Mouse (Mus musculus) ES-E14 (cell line): ENCODE measurements around the gene Calm2. TPM values are rescaled to one million over a fixed set of nuclear protein-coding genes. Genes with fewer than 3 reads are reported as not detected.
A peak's percentile ranks its signal among the peaks of the same experiment; 100 is the strongest.

Experiments
- DNase-seq: peaks from one replicate; pipeline ENCODE4 v3.0.0-alpha.2; 2013; ENCODE audit warnings: low read depth, low spot score
- H3K27ac ChIP-seq: 2 replicates; pipeline ENCODE4 v1.5.1; 2012; ENCODE audit warnings: low read depth, mild to moderate bottlenecking, low read length, moderate library complexity, mixed read lengths; ENCODE audit not compliant: poor library complexity, insufficient read depth, severe bottlenecking
- H3K36me3 ChIP-seq: 2 replicates; pipeline ENCODE4 v1.6.1; 2012; ENCODE audit warnings: mild to moderate bottlenecking, low read length, moderate library complexity, mixed read lengths; ENCODE audit not compliant: control insufficient read depth, poor library complexity, insufficient read depth, severe bottlenecking
- H3K4me1 ChIP-seq, 2 experiments: fragments of 150-350 bp in 1 of 2; sonication (generic) in 1 of 2; 2 replicates each; pipeline ENCODE4 v1.6.1; 2012; ENCODE audit warnings: low read length in 2 of 2, mild to moderate bottlenecking in 1 of 2, mixed read lengths in 1 of 2; ENCODE audit not compliant: control insufficient read depth in 2 of 2, insufficient read depth in 2 of 2, poor library complexity in 1 of 2
- H3K4me3 ChIP-seq, 2 experiments: fragments of 150-350 bp in 1 of 2; sonication (generic) in 1 of 2; 2 replicates each; pipeline ENCODE4 v1.5.1; 2012; ENCODE audit warnings: low read length in 2 of 2, low read depth in 1 of 2, mild to moderate bottlenecking in 1 of 2, mixed read lengths in 1 of 2; ENCODE audit not compliant: insufficient read depth in 1 of 2, poor library complexity in 1 of 2, severe bottlenecking in 1 of 2
- H3K9ac ChIP-seq: 2 replicates; pipeline ENCODE4 v1.6.1; 2012; ENCODE audit warnings: low read depth, mild to moderate bottlenecking, low read length, mixed read lengths; ENCODE audit not compliant: poor library complexity, insufficient read depth, severe bottlenecking
- H3K9me3 ChIP-seq: fragments of 150-350 bp; sonication (generic); 2 replicates; pipeline ENCODE4 v1.6.1; 2012; ENCODE audit warnings: low read depth, mild to moderate bottlenecking, low read length; ENCODE audit not compliant: control insufficient read depth, insufficient read depth
- CHD2 ChIP-seq: IDR thresholded peaks from 2 replicates; pipeline ENCODE4 v1.6.1; 2014; ENCODE audit warnings: mild to moderate bottlenecking, low read depth, low read length, inconsistent platforms
- HCFC1 ChIP-seq: IDR thresholded peaks from 2 replicates; pipeline ENCODE4 v1.6.1; 2012; ENCODE audit warnings: low read length, inconsistent platforms, borderline replicate concordance; ENCODE audit not compliant: insufficient read depth
- MAFK ChIP-seq: IDR thresholded peaks from 2 replicates; pipeline ENCODE4 v1.6.1; 2014; ENCODE audit warnings: mild to moderate bottlenecking, low read depth, low read length, inconsistent platforms; ENCODE audit not compliant: insufficient read depth
- ZC3H11A ChIP-seq: IDR thresholded peaks from 2 replicates; pipeline ENCODE4 v1.6.1; 2012; ENCODE audit warnings: low read depth, mild to moderate bottlenecking, inconsistent platforms, low read length, borderline replicate concordance
- ZNF384 ChIP-seq: IDR thresholded peaks from 2 replicates; pipeline ENCODE4 v1.6.1; 2012; ENCODE audit warnings: low read depth, low read length, inconsistent platforms
- in situ Hi-C, 2 experiments: fragments of 600-800 bp; cut with MboI; formaldehyde crosslinking; loops; one replicate each; pipeline ENCODE4 v1.15.1; 2025; ENCODE audit warnings: low sequenced_read_pairs in 2 of 2, inconsistent platforms in 1 of 2; ENCODE audit not compliant: unreplicated experiment in 2 of 2
- total RNA-seq: library from RNA; depleted of rRNA; stranded (reverse); fragments of 300-350 nt; gene quantifications from 2 replicates; pipeline ENCODE4 v1.2.3, GENCODE M21; 2012; rRNA removed

The Calm2 gene
- total RNA-seq = 208 and 358 TPM in 2 replicates

- Histone ChIP-seq H3K9ac (peak within 1 kb of the TSS; percentile 97), H3K4me3 (peak within 1 kb of the TSS; percentile 93 to 96), H3K4me1 (peaks cover 0 to 2% of the 10 kb centered on the region in 2 experiments; a peak in 3 of 4 replicates), H3K36me3 (peaks cover 2% of the 10 kb centered on the region), H3K9me3 (no peaks in the 10 kb centered on the region), H3K27ac (peak within 1 kb of the TSS; percentile 94)
- in situ Hi-C loops = no loop called here
- DNase-seq = peak; percentile 96
- TF ChIP-seq HCFC1 (peak; percentile 64; the same call in 1 of the 2 replicates), MAFK (no peak), CHD2 (peak; percentile 34; the same call in 1 of the 2 replicates), ZC3H11A (no peak), ZNF384 (no peak)
Observed at GRCm38 (mm10) chr17:87446767-87447611, at the start of gene Calm2. Calm2 (minus strand) TSS chr17:87446935.

- Histone ChIP-seq H3K4me1 (peaks cover 0 to 10% of the 10 kb centered on the region in 2 experiments; a peak in 1 of 4 replicates), H3K9me3 (peaks cover 3% of the 10 kb centered on the region; the same call in 1 of the 2 replicates), H3K27ac (no peak overlapping the region), H3K9ac (no peak overlapping the region), H3K36me3 (0 out of 2 replicates have a peak, but pooled peaks cover 2% of the 10 kb centered on the region), H3K4me3 (no peak overlapping the region)
- TF ChIP-seq MAFK (no peak), ZC3H11A (no peak), ZNF384 (no peak), HCFC1 (no peak), CHD2 (no peak)
- in situ Hi-C loops = no loop called here
- DNase-seq = no peak
Observed at GRCm38 (mm10) chr17:87495504-87495903, 48.8 kb upstream of the Calm2 start.

- Histone ChIP-seq H3K4me1 (peaks cover 0 to 12% of the 10 kb centered on the region in 2 experiments; a peak in 1 of 4 replicates), H3K4me3 (no peak overlapping the region), H3K27ac (no peak overlapping the region), H3K36me3 (0 out of 2 replicates have a peak, but pooled peaks cover 2% of the 10 kb centered on the region), H3K9me3 (peaks cover 3% of the 10 kb centered on the region; the same call in 1 of the 2 replicates), H3K9ac (no peak overlapping the region)
- TF ChIP-seq MAFK (no peak), ZC3H11A (no peak), CHD2 (no peak), HCFC1 (no peak), ZNF384 (no peak)
- DNase-seq = no peak
- in situ Hi-C loops = no loop called here
Observed at GRCm38 (mm10) chr17:87494310-87494709, 47.6 kb upstream of the Calm2 start.

GRCm38 (mm10) chr17:87492286-87492685, 45.6 kb upstream of the Calm2 start:
- peaks cover 3% of the 10 kb centered on the region; the same call in 1 of the 2 replicates for H3K9me3 ChIP-seq
- H3K9ac ChIP-seq = no peak overlapping the region
- DNase-seq = no peak
- TF ChIP-seq CHD2 = no peak
- no peak for TF ChIP-seq ZNF384
- TF ChIP-seq ZC3H11A = no peak
- TF ChIP-seq HCFC1 = no peak
- TF ChIP-seq MAFK = no peak
- no peak overlapping the region for H3K4me3 ChIP-seq
- H3K27ac ChIP-seq = no peak overlapping the region
- 0 out of 2 replicates have a peak, but pooled peaks cover 2% of the 10 kb centered on the region for H3K36me3 ChIP-seq
- in situ Hi-C loops = no loop called here
- H3K4me1 ChIP-seq = peaks cover 0 to 12% of the 10 kb centered on the region in 2 experiments; a peak in 1 of 4 replicates
